Mouse (Mus musculus): Measurements from ENCODE around the gene Dysf. TPM values are rescaled to one million over a fixed set of nuclear protein-coding genes. Genes with fewer than 3 reads are reported as not detected.

Gene Dysf
- polyA plus RNA-seq, 1 experiment from 2014 or later, result 17.3 TPM

DNA sequence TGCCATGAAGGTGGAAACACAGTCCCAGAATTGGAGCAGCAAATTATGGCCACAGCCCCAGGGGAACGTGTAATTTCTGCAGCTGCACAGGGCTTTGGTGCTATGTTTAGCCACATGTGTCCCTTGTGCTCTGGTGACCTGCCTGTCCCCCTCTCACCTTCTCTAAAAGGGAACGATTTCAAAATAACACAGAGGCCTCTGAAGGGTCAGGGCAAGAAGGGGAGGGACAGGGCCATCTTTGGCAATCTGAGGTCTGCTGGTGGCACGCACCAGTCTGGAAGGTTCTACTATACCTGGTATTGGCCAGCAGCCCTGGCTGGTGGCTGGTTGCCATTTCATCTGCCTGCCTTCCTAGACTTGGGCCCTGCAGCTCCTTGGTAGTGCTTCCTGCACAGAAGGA lies 147.4 kb downstream of the Dysf start:
- no peak overlapping the region for H3K9ac ChIP-seq (ENCODE audit: low read depth, low read length)
- no peak overlapping the region for H3K4me3 ChIP-seq (ENCODE audit: low read length)
- 66% methylated on average over 3 of the region's 3 CpGs for WGBS
- H3K36me3 ChIP-seq (ENCODE audit: control insufficient read depth, insufficient read depth, low read length), result no peaks in the 10 kb centered on the region
- no peaks in the 10 kb centered on the region for H3K27me3 ChIP-seq (ENCODE audit: control insufficient read depth, insufficient read depth, low read length)
- H3K9me3 ChIP-seq (ENCODE audit: control insufficient read depth, low read length), result no peaks in the 10 kb centered on the region
- no peak overlapping the region for H3K4me2 ChIP-seq (replicated peaks; ENCODE audit: low read depth, low read length)
- no peak for ATAC-seq (ENCODE audit: low FRiP score, low TSS enrichment)
- H3K27ac ChIP-seq (ENCODE audit: low read depth, low read length), result no peak overlapping the region
- 0 out of 2 replicates have a peak, but pooled peaks cover 5% of the 10 kb centered on the region for H3K4me1 ChIP-seq (ENCODE audit: control insufficient read depth, insufficient read depth, low read length)

DNA sequence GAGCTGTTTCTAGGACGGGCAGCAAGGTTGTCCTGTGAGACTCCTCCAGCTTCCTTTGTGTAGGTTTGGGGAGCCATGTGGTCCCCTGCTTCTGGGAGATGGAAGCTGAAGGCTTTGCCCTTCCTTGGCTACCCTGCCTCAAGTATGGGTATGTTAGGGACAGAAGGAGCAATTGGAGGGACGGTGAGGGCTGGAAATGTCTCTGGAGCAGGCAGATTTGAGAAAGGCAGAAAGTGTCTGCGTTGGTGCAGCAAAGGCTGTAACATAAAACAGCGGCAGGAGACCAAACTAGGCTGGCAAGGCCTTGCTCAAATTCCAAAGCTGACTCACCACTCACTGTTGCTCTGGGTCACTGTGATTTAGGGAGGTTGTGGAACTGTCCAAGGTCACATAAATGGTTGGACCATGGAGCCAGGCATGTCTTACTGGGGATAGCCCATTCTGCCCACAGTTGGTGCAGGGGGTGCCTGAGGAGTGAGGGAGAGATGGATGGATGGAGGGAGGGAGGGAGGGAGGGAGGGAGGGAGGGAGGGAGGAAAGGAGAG lies 148.2 kb downstream of the Dysf start:
- 67% methylated on average over 4 of the region's 4 CpGs for WGBS

DNA sequence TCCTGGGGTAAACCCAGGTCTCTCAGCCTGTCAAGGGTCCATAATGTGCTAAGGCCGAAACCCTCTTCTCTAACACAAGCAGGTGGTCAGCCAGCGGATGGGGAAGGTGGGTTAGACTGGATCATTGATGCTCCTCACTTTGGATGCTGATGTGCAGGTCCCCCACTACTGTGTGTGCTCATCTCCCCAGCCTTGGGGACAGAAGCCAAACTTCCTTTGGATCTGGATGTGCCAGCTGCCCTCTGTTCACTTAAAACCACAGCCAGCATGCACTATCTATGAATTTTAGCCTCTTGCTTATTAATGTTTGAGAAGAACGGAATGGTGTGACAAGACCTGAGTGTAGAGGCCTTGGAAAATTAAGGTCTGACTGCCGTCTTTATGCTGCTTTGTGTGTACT lies 150.7 kb downstream of the Dysf start:
- no peak overlapping the region for H3K4me3 ChIP-seq (ENCODE audit: low read length)
- H3K9ac ChIP-seq (ENCODE audit: low read depth, low read length), result no peak overlapping the region
- H3K4me2 ChIP-seq (replicated peaks; ENCODE audit: low read depth, low read length), result no peak overlapping the region
- no peak for ATAC-seq (ENCODE audit: low FRiP score, low TSS enrichment)
- H3K4me1 ChIP-seq (ENCODE audit: control insufficient read depth, insufficient read depth, low read length), result no peaks in the 10 kb centered on the region
- H3K27ac ChIP-seq (ENCODE audit: low read depth, low read length), result no peak overlapping the region
- H3K9me3 ChIP-seq (ENCODE audit: control insufficient read depth, low read length), result peaks cover 3% of the 10 kb centered on the region; the same call in 1 of the 2 replicates
- H3K36me3 ChIP-seq (ENCODE audit: control insufficient read depth, insufficient read depth, low read length), result no peaks in the 10 kb centered on the region
- WGBS, result 93% methylated on average over 4 of the region's 4 CpGs
- H3K27me3 ChIP-seq (ENCODE audit: control insufficient read depth, insufficient read depth, low read length), result no peaks in the 10 kb centered on the region

More for the DNA sequence above, 148.2 kb downstream of the Dysf start:
- Histone ChIP-seq H3K36me3 (ENCODE audit: control insufficient read depth, insufficient read depth, low read length) (no peaks in the 10 kb centered on the region), H3K27me3 (ENCODE audit: control insufficient read depth, insufficient read depth, low read length) (no peaks in the 10 kb centered on the region), H3K27ac (ENCODE audit: low read depth, low read length) (no peak overlapping the region), H3K9ac (ENCODE audit: low read depth, low read length) (no peak overlapping the region), H3K4me1 (ENCODE audit: control insufficient read depth, insufficient read depth, low read length) (0 out of 2 replicates have a peak, but pooled peaks cover 2% of the 10 kb centered on the region), H3K4me2 (replicated peaks; ENCODE audit: low read depth, low read length) (no peak overlapping the region), H3K9me3 (ENCODE audit: control insufficient read depth, low read length) (no peaks in the 10 kb centered on the region), H3K4me3 (ENCODE audit: low read length) (no peak overlapping the region)
- ATAC-seq (ENCODE audit: low FRiP score, low TSS enrichment), result no peak

DNA sequence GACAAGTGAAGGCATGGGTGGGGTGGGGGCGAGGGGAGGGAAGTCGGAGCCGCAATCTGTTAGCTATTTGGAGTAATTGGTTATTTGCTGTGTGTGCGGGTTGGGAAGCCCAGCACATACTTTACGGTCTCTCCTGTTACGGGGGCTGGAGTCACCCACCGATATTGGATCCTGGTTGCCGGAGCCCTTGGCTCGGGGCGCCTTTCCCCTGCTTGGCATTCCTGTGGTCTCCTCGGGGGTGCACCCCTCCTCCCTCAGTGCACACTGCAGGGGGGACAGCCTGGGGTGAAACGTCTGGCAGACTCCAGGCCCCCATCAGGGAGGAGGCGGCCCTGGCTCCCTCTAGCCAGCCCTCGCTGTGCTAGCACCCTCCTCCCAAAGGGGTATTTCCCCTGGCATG lies 159.2 kb downstream of the Dysf start:
- no peak overlapping the region for H3K9ac ChIP-seq (ENCODE audit: low read depth, low read length)
- ATAC-seq (ENCODE audit: low FRiP score, low TSS enrichment), result no peak

DNA sequence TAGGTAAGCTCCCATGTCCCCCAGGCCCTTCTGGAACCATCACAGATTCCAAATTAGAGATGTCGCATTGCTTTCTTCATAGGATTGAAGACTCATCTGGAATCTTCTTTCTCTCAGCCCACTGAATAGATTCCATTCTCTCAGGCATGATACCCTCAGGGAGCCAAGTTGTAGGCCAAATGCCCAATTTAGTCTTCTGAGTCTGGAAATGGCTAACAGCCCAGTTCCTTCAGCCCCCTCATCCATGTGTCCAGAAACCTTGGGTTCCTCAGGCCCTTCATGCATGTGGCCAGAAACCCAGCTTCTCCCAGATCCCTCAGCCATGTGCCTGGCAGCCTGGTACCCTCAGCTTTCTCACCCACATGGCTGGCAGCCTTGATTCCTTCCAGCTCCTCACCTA lies 160.2 kb downstream of the Dysf start:
- Histone ChIP-seq H3K9ac (ENCODE audit: low read depth, low read length) (no peak overlapping the region), H3K27me3 (ENCODE audit: control insufficient read depth, insufficient read depth, low read length) (no peaks in the 10 kb centered on the region), H3K4me3 (ENCODE audit: low read length) (no peak overlapping the region), H3K9me3 (ENCODE audit: control insufficient read depth, low read length) (no peaks in the 10 kb centered on the region), H3K36me3 (ENCODE audit: control insufficient read depth, insufficient read depth, low read length) (no peaks in the 10 kb centered on the region), H3K4me2 (replicated peaks; ENCODE audit: low read depth, low read length) (no peak overlapping the region), H3K27ac (ENCODE audit: low read depth, low read length) (no peak overlapping the region), H3K4me1 (ENCODE audit: control insufficient read depth, insufficient read depth, low read length) (no peaks in the 10 kb centered on the region)
- no peak for ATAC-seq (ENCODE audit: low FRiP score, low TSS enrichment)
- WGBS, result 100% methylated on average over 1 of the region's 1 CpGs

More for the DNA sequence above, 159.2 kb downstream of the Dysf start:
- 79% methylated on average over 14 of the region's 14 CpGs for WGBS
- Histone ChIP-seq H3K27ac (ENCODE audit: low read depth, low read length) (no peak overlapping the region), H3K4me2 (replicated peaks; ENCODE audit: low read depth, low read length) (no peak overlapping the region), H3K4me1 (ENCODE audit: control insufficient read depth, insufficient read depth, low read length) (no peaks in the 10 kb centered on the region), H3K4me3 (ENCODE audit: low read length) (no peak overlapping the region), H3K27me3 (ENCODE audit: control insufficient read depth, insufficient read depth, low read length) (no peaks in the 10 kb centered on the region), H3K9me3 (ENCODE audit: control insufficient read depth, low read length) (peaks cover 2% of the 10 kb centered on the region; the same call in 1 of the 2 replicates), H3K36me3 (ENCODE audit: control insufficient read depth, insufficient read depth, low read length) (no peaks in the 10 kb centered on the region)

DNA sequence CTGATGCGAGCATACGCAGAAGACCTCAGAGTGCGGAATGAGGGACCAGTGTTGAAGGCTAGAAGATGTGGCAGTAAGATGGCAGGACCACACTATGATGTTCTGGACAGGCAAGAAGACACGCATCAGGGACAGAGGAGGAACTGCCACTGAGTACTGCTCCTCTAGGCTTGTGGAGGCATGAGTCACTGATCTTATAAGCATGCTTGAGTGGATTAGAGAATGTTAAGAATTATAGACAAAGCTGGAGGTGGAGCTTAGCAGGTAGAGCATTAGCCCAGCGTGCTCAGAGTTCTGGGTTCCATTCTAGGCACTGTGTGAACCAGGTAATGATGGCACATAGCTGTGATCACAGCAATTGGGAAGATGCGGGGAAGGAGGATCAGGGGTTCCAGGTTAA lies 165.2 kb downstream of the Dysf start:
- Histone ChIP-seq H3K4me1 (ENCODE audit: control insufficient read depth, insufficient read depth, low read length) (no peaks in the 10 kb centered on the region), H3K4me3 (ENCODE audit: low read length) (no peak overlapping the region), H3K27me3 (ENCODE audit: control insufficient read depth, insufficient read depth, low read length) (no peaks in the 10 kb centered on the region), H3K27ac (ENCODE audit: low read depth, low read length) (no peak overlapping the region), H3K4me2 (replicated peaks; ENCODE audit: low read depth, low read length) (no peak overlapping the region), H3K9me3 (ENCODE audit: control insufficient read depth, low read length) (no peaks in the 10 kb centered on the region; the same call in 1 of the 2 replicates), H3K36me3 (ENCODE audit: control insufficient read depth, insufficient read depth, low read length) (no peaks in the 10 kb centered on the region), H3K9ac (ENCODE audit: low read depth, low read length) (no peak overlapping the region)
- ATAC-seq (ENCODE audit: low FRiP score, low TSS enrichment), result no peak
- 93% methylated on average over 6 of the region's 6 CpGs for WGBS

DNA sequence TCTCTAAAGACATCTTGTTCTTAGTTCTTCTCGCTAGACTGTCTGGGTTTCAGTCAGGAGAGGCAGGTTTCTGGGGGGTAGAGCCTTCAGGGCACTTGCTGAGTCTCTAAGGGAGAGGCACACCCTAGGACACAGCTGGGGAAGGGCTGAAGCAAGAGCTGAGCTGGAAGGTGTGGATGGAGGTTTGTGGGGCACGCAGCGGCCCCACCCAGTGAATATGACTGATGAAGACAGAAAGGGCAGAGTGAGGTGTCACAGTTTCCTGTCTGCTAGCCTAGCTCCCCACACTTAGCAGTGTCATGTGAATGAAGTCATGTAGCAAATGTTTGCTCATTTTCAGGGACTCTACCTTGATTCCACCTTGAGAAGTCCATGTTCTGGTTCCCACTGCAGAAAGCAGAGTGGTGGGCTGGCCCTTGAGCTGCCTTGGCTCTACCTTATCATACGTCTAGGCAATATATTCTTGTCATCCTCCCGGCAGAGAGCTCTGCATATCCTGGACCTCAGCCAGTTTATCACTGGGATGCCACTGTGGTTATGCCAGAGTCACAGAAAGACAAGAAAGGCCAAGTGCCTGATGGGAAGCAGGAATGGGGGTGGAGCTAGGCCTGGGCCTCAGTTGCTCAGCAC lies 170.5 kb downstream of the Dysf start:
- Histone ChIP-seq H3K4me2 (replicated peaks; ENCODE audit: low read depth, low read length) (no peak overlapping the region), H3K27me3 (ENCODE audit: control insufficient read depth, insufficient read depth, low read length) (no peaks in the 10 kb centered on the region), H3K9ac (ENCODE audit: low read depth, low read length) (no peak overlapping the region), H3K9me3 (ENCODE audit: control insufficient read depth, low read length) (no peaks in the 10 kb centered on the region; the same call in 1 of the 2 replicates), H3K4me3 (ENCODE audit: low read length) (no peak overlapping the region), H3K36me3 (ENCODE audit: control insufficient read depth, insufficient read depth, low read length) (no peaks in the 10 kb centered on the region), H3K4me1 (ENCODE audit: control insufficient read depth, insufficient read depth, low read length) (no peaks in the 10 kb centered on the region), H3K27ac (ENCODE audit: low read depth, low read length) (no peak overlapping the region)
- ATAC-seq (ENCODE audit: low FRiP score, low TSS enrichment), result no peak
- 70% methylated on average over 5 of the region's 5 CpGs for WGBS

DNA sequence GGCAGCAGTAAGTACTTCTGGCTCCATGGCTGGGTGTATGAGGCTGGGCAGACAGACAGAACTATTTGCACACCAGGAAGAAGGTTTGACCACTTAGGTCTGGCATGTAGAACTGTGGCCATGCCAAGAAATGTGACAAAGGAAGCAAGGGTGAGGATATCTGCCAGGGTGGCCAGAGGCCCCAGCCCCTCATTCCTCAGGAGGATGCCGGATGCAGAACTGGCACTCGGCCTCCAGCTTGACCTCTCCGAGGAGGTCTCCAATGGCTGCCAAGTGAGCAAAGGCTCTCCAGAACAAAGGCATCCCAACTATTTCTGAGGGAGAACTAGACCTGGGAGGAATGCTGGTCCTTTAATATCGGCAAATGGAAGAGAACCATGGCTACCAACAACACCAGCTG lies 173.1 kb downstream of the Dysf start:
- no peak for ATAC-seq (ENCODE audit: low FRiP score, low TSS enrichment)
- Histone ChIP-seq H3K27me3 (ENCODE audit: control insufficient read depth, insufficient read depth, low read length) (no peaks in the 10 kb centered on the region), H3K4me1 (ENCODE audit: control insufficient read depth, insufficient read depth, low read length) (no peaks in the 10 kb centered on the region), H3K9me3 (ENCODE audit: control insufficient read depth, low read length) (no peaks in the 10 kb centered on the region; the same call in 1 of the 2 replicates), H3K4me3 (ENCODE audit: low read length) (no peak overlapping the region), H3K36me3 (ENCODE audit: control insufficient read depth, insufficient read depth, low read length) (no peaks in the 10 kb centered on the region), H3K4me2 (replicated peaks; ENCODE audit: low read depth, low read length) (no peak overlapping the region), H3K9ac (ENCODE audit: low read depth, low read length) (no peak overlapping the region), H3K27ac (ENCODE audit: low read depth, low read length) (no peak overlapping the region)
- 60% methylated on average over 4 of the region's 4 CpGs for WGBS

DNA sequence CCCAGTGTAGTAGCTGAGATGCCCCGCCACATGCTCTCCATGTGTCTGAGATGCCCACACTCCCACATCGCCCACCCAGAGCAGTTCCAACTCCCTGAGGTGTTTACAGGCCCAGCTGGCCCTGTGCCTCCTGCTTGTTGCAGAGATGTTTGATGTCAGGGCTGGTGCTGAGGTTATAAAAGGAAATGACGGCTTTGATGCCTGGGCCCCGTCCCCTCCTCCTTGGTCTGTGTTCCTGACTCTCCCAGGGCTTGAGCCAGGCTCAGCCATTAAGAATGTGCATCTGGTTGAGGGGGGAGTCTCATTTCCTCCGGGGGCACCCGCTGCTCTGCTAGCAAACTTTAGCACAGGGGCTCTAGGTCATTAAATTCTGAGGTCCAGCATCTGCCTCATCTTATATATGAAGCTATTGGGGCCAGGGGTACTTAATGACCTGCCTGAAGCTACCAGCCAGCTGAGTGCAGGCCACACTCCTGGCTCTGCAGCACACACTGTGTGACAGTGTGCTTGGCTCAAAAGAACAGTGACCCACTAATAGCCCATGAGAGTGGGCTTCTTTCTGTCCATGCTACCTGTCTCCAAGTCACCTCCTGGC lies 183.4 kb downstream of the Dysf start:
- Histone ChIP-seq H3K4me3 (ENCODE audit: low read length) (no peak overlapping the region), H3K4me2 (replicated peaks; ENCODE audit: low read depth, low read length) (no peak overlapping the region), H3K4me1 (ENCODE audit: control insufficient read depth, insufficient read depth, low read length) (no peaks in the 10 kb centered on the region), H3K36me3 (ENCODE audit: control insufficient read depth, insufficient read depth, low read length) (no peaks in the 10 kb centered on the region), H3K9ac (ENCODE audit: low read depth, low read length) (no peak overlapping the region), H3K27me3 (ENCODE audit: control insufficient read depth, insufficient read depth, low read length) (no peaks in the 10 kb centered on the region), H3K9me3 (ENCODE audit: control insufficient read depth, low read length) (no peaks in the 10 kb centered on the region), H3K27ac (ENCODE audit: low read depth, low read length) (no peak overlapping the region)
- 27% methylated on average over 6 of the region's 6 CpGs for WGBS
- ATAC-seq (ENCODE audit: low FRiP score, low TSS enrichment), result 0 out of 2 replicates have a peak, but pooled peaks have one; percentile 32

Measured in kidney, embryonic 14.5 days (tissue).